Mouse (Mus musculus) intestine, embryonic 15.5 days (tissue): ENCODE results near the gene Pdp2. TPM values are rescaled to one million over a fixed set of nuclear protein-coding genes. Genes with fewer than 3 reads are reported as not detected.
A peak's percentile ranks its signal among the peaks of the same experiment; 100 is the strongest.

Experiments
- ATAC-seq: fragments of 200-750 bp; cut with Nextera tagmentation; 2 replicates; pipeline ENCODE4 v1.8.0; 2017; ENCODE audit warnings: moderate TSS enrichment, moderate library complexity
- H3K27ac ChIP-seq: fragments of 300-500 bp; sonication (generic); 2 replicates; pipeline ENCODE4 v1.5.1; 2015; ENCODE audit warnings: mild to moderate bottlenecking, inconsistent platforms
- H3K27me3 ChIP-seq: fragments of 300-500 bp; sonication (generic); replicated peaks from 2 replicates; pipeline ENCODE4 v1.6.1; 2015; ENCODE audit warnings: inconsistent platforms
- H3K36me3 ChIP-seq: fragments of 300-500 bp; sonication (generic); 2 replicates; pipeline ENCODE4 v1.6.1; 2015; ENCODE audit warnings: inconsistent platforms
- H3K4me1 ChIP-seq: fragments of 300-500 bp; sonication (generic); replicated peaks from 2 replicates; pipeline ENCODE4 v1.6.1; 2015; ENCODE audit warnings: inconsistent platforms
- H3K4me2 ChIP-seq: fragments of 300-500 bp; sonication (generic); replicated peaks from 2 replicates; pipeline ENCODE4 v1.6.1; 2015; ENCODE audit warnings: mild to moderate bottlenecking, inconsistent platforms
- H3K4me3 ChIP-seq: fragments of 300-500 bp; sonication (generic); replicated peaks from 2 replicates; pipeline ENCODE4 v1.5.1; 2015; ENCODE audit warnings: inconsistent platforms
- H3K9ac ChIP-seq: fragments of 300-500 bp; sonication (generic); 2 replicates; pipeline ENCODE4 v1.6.1; 2015; ENCODE audit warnings: inconsistent platforms
- H3K9me3 ChIP-seq: fragments of 300-500 bp; sonication (generic); 2 replicates; pipeline ENCODE4 v1.6.1; 2016; ENCODE audit warnings: inconsistent platforms
- WGBS: fragments of 180-500 bp; shearing (Covaris S2); methylation state at CpG from one replicate; pipeline ENCODE4 v1.1.7; 2015; 5-methylcytosine and 5-hydroxymethylcytosine counted together
- polyA plus RNA-seq: library from polyadenylated mRNA; unstranded; fragments of >200 nt; fragmentation: Nextera tagmentation; extraction: Ambion mirVana; gene quantifications from 2 replicates; pipeline ENCODE4 v1.2.1, GENCODE M21; 2015

Pdp2 gene
- polyA plus RNA-seq: 16.1 and 17.0 TPM in 2 replicates

DNA sequence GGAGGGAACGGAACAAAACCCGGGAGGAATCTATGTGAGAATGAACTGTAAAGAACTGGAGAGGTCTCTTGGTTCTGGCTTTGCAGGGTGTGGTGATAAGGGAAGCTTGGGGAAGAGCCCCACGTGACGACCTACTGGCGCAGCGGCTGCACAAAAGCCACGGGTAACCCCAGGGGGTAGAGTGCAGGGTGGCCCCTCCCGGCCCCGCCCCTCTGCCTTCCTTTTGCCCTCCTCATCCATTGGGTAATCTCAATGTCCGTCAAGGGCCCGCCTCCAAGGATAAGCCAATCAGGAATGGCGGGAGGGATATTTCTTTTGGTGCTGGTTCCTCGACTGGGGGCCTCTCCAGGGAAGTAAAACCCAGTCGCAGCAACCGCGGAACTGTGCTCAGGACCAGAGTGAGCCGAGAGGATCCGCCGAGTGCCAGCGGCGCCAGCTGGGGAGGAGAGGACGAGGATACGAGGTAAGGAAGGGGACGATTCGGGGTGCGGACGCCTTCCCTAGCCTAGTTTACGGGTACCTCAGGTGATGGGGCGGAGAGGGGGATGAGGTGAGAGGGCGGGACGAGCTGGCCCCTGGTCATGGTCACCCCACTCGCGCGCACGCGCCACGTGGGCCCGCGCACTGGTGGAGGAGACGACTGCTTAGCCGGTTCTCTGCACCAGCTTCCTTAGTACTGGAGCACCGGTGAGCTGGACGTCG, at the start of gene Pdp2:
TSS of gene Pdp2 (plus strand) at position 319 of the 702 bp plus-strand sequence.
- Histone ChIP-seq H3K9ac (peak within 1 kb of the TSS; percentile 77), H3K27ac (peak within 1 kb of the TSS; percentile 93), H3K27me3 (no peaks in the 10 kb centered on the region), H3K4me2 (peak within 1 kb of the TSS; percentile 89), H3K9me3 (no peaks in the 10 kb centered on the region), H3K4me1 (0 out of 2 replicates have a peak, but pooled peaks cover 3% of the 10 kb centered on the region), H3K36me3 (peaks cover 14% of the 10 kb centered on the region), H3K4me3 (peak within 1 kb of the TSS; percentile 77)
- ATAC-seq: peak; percentile 99
- under 1% methylated on average over 44 of the region's 44 CpGs for WGBS

DNA sequence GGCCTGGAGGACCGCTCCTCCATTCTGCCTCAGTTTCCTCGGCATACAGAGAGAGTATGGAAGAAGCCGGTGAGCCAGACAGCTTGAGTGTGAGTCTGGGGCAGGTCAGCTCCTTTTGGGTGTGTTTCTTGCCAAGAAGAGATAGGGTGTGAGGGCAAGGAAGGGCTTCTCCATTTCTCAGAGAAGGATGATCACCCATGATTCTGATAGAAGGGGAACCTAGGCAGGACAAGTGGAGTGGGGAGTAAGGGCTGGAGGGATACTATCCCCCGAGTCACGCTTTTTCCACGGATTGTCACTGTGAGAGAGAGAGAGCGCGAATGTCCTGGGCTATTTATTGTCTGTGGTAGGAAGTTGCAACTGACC, 49.8 kb upstream of the Pdp2 start:
- Histone ChIP-seq H3K36me3 (no peaks in the 10 kb centered on the region), H3K9me3 (no peaks in the 10 kb centered on the region), H3K4me1 (peaks cover 17% of the 10 kb centered on the region), H3K27ac (no peak overlapping the region), H3K9ac (0 out of 2 replicates have a peak overlapping the region, but pooled peaks have one; percentile 44), H3K4me2 (peak overlapping the region; percentile 96), H3K27me3 (peaks cover 61% of the 10 kb centered on the region), H3K4me3 (peak overlapping the region; percentile 46)
- WGBS: 12% methylated on average over 8 of the region's 8 CpGs
- ATAC-seq: no peak; the same call in 1 of the 2 replicates

DNA sequence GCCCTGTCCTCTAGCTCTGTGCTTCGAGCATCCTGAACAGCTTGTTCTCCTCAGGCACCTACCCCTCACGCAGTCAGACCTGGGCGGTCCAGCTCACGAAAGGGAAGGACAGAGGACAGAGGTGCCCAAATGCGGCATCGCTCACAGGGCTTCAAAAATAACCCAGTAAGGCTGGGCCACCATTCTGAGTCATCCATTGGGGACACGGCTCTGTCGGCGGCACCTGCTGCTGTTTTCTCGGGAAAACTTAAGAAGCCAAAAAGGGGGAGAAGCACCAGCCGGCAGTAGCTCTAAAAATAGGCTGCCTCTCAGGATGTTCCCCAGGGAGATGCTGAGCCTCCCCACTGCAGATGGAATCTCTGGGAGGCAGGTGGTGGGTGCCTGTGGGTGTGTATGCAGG, 49.1 kb upstream of the Pdp2 start:
- no peak overlapping the region for H3K4me2 ChIP-seq
- WGBS: 13% methylated on average over 11 of the region's 11 CpGs
- no peak for ATAC-seq
- peaks cover 17% of the 10 kb centered on the region for H3K4me1 ChIP-seq
- no peak overlapping the region for H3K9ac ChIP-seq
- H3K27ac ChIP-seq: no peak overlapping the region
- H3K27me3 ChIP-seq: peaks cover 61% of the 10 kb centered on the region
- H3K36me3 ChIP-seq: no peaks in the 10 kb centered on the region
- H3K4me3 ChIP-seq: no peak overlapping the region
- no peaks in the 10 kb centered on the region for H3K9me3 ChIP-seq

DNA sequence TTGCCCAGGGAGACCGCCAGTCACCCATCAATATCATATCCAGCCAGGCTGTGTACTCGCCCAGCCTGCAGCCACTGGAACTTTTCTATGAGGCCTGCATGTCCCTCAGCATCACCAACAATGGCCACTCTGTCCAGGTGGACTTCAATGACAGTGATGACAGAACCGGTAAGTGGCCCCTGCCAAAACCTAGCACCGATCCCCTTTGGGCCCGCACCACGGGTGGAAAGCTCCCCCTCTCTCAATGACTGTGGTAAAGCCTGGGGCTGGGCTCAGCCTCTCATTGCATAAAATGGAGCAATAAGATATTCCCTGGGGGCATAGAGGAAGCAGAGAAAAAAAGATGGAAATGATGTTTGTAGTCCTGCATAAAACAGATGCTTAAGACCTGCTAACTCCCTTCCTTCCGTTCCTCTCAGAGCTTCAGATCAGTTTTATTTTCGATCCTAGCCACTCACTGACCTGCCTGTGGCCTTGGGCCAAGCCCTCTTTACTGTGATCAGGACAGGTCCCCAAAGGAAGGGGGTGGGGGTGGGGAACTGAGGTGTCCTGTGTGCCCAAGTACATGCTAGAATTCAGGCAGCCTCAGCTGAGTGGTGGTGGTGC, 47.7 kb upstream of the Pdp2 start:
- Histone ChIP-seq H3K4me1 (peaks cover 17% of the 10 kb centered on the region), H3K4me3 (no peak overlapping the region), H3K27ac (no peak overlapping the region), H3K36me3 (no peaks in the 10 kb centered on the region), H3K9me3 (no peaks in the 10 kb centered on the region), H3K4me2 (no peak overlapping the region), H3K27me3 (peaks cover 55% of the 10 kb centered on the region), H3K9ac (no peak overlapping the region)
- no peak for ATAC-seq
- 84% methylated on average over 8 of the region's 8 CpGs for WGBS

DNA sequence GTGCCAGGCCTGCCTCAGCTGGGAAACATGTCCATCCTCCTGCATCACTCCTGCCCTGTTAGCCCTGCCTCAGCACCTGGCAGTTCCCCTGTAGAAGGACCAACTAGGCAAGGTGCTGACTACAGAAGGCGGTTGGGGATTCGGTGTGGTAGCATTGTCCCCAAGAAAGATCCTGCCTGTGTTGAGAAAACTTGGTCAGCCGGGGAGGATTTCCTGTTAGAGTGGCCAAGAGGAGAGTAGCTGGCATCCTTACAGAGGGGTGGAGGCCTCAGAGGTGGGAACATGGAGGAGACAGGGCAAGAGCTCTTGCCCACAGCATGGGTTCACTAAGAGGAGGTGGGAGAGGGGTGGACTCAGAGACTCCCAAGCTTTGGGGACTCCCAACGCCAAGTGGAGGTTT, 36.1 kb upstream of the Pdp2 start:
- H3K36me3 ChIP-seq: no peaks in the 10 kb centered on the region
- 0 out of 2 replicates have a peak, but pooled peaks cover 3% of the 10 kb centered on the region for H3K27me3 ChIP-seq
- no peak overlapping the region for H3K4me3 ChIP-seq
- no peaks in the 10 kb centered on the region for H3K4me1 ChIP-seq
- H3K9ac ChIP-seq: no peak overlapping the region
- no peak for ATAC-seq
- H3K27ac ChIP-seq: no peak overlapping the region
- H3K4me2 ChIP-seq: no peak overlapping the region
- no peaks in the 10 kb centered on the region for H3K9me3 ChIP-seq
- WGBS: 91% methylated on average over 4 of the region's 4 CpGs

DNA sequence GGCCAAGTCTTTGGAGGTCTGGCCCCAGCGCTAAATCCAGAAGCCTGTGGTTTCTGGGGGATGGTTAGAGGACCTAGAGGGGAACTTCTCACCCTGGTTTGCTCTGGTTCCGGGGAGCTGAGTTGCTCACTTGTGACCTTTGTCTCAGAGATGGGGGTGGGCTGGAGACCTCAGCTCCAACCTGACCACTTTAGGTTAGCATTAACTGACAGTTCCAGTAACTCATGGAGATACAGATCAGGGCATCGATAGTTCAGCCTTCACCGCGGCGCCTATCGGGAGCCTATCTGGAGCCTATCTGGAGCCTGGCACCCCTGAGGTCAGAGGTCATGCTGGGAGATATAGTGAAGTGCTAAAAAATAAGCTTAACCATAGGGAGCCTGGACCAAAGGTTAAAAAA, 34.0 kb upstream of the Pdp2 start:
- H3K9me3 ChIP-seq: no peaks in the 10 kb centered on the region
- no peaks in the 10 kb centered on the region for H3K4me1 ChIP-seq
- H3K36me3 ChIP-seq: no peaks in the 10 kb centered on the region
- no peak for ATAC-seq
- no peak overlapping the region for H3K4me3 ChIP-seq
- 54% methylated on average over 7 of the region's 7 CpGs for WGBS
- H3K4me2 ChIP-seq: no peak overlapping the region
- 0 out of 2 replicates have a peak, but pooled peaks cover 3% of the 10 kb centered on the region for H3K27me3 ChIP-seq
- no peak overlapping the region for H3K27ac ChIP-seq
- no peak overlapping the region for H3K9ac ChIP-seq

DNA sequence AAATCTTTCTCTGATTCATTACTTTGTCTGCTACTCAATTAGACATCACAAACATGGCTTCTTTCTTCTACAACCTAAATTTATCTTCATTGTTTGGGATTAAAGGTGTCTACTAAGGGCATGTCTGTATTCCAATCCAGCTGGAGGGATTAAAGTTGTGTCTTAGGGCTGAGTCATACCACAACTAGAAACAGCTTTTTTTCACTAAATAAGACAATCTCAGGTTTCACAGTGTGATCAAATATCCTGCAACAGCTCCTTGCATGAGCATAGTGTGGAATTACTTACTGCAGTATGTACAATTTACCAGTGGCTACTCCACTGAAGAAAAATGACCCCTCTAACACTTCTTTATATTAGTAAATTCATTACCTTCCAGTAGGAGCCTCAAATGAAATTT, 30.5 kb upstream of the Pdp2 start:
- Histone ChIP-seq H3K4me2 (no peak overlapping the region), H3K4me1 (0 out of 2 replicates have a peak, but pooled peaks cover 6% of the 10 kb centered on the region), H3K36me3 (no peaks in the 10 kb centered on the region), H3K9ac (no peak overlapping the region), H3K27ac (no peak overlapping the region), H3K27me3 (no peaks in the 10 kb centered on the region), H3K9me3 (no peaks in the 10 kb centered on the region), H3K4me3 (no peak overlapping the region)
- no peak for ATAC-seq

DNA sequence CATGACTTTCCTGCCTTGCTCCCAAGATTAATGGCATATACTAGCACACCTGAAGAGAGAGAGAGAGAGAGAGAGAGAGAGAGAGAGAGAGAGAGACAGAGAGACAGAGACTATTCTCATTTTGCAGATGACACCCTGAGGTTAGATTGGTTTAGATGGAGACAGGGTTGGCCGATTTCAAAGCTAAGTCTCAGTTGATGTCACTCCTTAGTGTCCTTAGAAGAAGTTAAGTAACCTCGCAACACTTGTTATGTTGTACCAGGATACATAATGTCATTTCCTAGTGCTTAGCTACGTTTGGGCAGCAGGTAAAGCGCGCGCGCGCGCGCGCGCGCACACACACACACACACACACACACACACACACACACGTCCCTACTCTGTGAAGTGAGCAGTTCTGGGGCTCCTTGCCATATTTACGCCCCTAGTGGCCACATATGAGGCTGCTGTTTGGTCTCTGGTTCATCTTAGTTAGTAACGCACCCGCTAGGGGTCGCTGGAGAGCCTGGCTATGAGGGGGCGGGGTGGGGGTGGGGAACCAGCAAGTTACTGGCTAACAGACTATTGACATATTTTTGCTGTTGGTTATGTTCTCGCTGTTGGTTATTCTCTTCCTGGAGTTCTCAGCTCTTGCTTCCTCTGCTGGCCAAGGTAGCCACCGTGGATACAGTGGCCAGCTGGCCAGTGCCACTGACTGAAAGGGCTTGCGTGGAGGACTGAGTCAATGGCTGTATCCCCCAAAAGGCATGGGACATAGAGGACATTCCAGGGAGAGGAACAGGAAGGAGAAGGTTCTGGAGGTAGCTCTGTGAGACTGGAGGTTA, 26.4 kb upstream of the Pdp2 start:
- no peaks in the 10 kb centered on the region for H3K36me3 ChIP-seq
- no peak overlapping the region for H3K9ac ChIP-seq
- peak overlapping the region; percentile 36 for H3K4me2 ChIP-seq
- 0 out of 2 replicates have a peak, but pooled peaks cover 6% of the 10 kb centered on the region for H3K4me1 ChIP-seq
- no peaks in the 10 kb centered on the region for H3K9me3 ChIP-seq
- no peak overlapping the region for H3K4me3 ChIP-seq
- no peaks in the 10 kb centered on the region for H3K27me3 ChIP-seq
- peak; percentile 91 for ATAC-seq
- 21% methylated on average over 22 of the region's 22 CpGs for WGBS
- H3K27ac ChIP-seq: no peak overlapping the region

DNA sequence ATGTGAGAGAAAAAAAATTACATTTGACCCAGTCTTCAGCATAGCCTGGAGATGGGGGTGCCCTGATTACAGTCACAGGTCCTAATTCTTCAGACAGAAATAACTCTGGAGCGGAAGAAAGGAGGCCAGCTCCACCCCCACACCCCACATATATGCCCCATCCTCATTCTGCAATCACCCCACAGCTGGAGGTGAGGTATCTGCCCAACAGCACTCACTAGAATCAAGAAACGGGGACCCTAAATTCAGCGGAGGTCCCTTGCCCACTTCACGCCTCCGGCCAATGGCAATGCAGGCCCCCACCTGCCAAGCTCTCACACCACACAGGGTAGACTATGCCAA, 25.8 kb upstream of the Pdp2 start:
- no peak overlapping the region for H3K4me3 ChIP-seq
- no peak overlapping the region for H3K4me2 ChIP-seq
- no peak overlapping the region for H3K9ac ChIP-seq
- H3K27me3 ChIP-seq: no peaks in the 10 kb centered on the region
- 92% methylated on average over 5 of the region's 5 CpGs for WGBS
- ATAC-seq: no peak; the same call in 1 of the 2 replicates
- H3K27ac ChIP-seq: no peak overlapping the region
- H3K4me1 ChIP-seq: 0 out of 2 replicates have a peak, but pooled peaks cover 6% of the 10 kb centered on the region
- no peaks in the 10 kb centered on the region for H3K36me3 ChIP-seq
- H3K9me3 ChIP-seq: no peaks in the 10 kb centered on the region

DNA sequence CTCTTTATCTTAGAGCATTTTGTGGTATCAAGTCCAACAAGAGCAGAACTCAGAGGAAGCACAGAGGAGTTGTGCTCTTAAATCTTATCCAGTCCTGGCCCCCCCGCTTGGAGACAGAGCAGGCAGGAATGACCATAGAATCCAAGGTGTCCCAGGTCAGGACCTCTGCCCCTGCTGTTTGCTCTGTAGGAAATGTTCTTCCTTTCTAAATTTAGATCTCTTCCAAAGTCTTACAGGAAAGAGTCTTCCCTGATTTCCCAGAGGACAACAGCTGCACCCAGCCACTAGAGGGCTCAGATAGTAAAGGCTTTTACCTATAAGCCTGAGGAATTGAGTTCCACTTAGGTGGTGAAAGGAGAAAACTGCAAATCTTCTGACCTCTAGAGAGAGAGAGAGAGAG, 21.7 kb upstream of the Pdp2 start:
- Histone ChIP-seq H3K9me3 (no peaks in the 10 kb centered on the region), H3K9ac (no peak overlapping the region), H3K36me3 (no peaks in the 10 kb centered on the region), H3K27me3 (no peaks in the 10 kb centered on the region), H3K27ac (no peak overlapping the region), H3K4me2 (no peak overlapping the region), H3K4me3 (no peak overlapping the region), H3K4me1 (peaks cover 9% of the 10 kb centered on the region; the same call in 1 of the 2 replicates)
- ATAC-seq: no peak
- 44% methylated on average over 1 of the region's 1 CpGs for WGBS

DNA sequence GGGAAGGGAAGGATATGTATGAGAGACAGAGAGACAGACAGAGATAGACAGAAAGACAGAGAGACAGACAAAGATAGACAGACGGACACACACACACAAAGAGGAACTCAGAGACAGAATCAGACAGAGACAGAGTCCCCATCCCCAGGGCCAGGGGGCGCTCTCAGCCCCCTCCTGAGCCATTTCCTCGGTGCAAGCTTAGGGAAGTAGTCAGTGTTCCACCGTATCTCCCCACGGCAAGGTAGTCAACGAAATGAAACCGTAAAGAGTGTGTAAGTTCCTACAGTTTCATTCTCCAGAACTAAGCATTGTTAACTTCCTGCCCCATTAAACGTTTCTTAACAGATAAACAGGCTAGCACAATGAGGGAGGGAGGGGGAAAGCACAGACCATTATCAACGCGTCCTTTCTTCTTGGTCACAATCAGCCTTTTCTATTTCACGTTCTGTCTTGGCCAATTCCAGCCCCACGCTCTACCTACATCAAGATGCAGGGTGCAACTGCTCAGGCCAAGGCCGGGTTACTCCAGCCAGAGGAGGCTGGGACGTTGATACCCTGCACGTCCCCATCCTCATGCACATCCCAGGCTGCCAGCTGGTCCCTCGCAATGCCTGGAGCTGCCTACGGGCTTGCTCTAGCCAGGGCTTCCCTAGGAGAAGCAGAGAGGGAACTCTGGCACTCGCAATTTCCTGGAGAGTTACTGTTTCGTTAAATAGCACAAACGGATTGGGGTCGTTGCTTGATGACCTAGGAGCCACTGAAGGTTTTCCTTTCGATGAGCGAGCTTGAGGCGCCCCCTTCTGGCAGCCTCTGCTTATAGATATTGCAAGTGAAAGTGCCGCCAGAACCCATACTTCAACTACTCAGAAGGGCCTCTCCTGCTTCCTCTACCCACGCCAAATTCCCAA, 20.6 kb upstream of the Pdp2 start:
- H3K4me3 ChIP-seq: peak overlapping the region; percentile 47
- H3K27me3 ChIP-seq: no peaks in the 10 kb centered on the region
- peak overlapping the region; percentile 92 for H3K4me2 ChIP-seq
- ATAC-seq: peak; percentile 82
- H3K4me1 ChIP-seq: peaks cover 3% of the 10 kb centered on the region; the same call in 1 of the 2 replicates
- H3K36me3 ChIP-seq: no peaks in the 10 kb centered on the region
- H3K27ac ChIP-seq: no peak overlapping the region
- H3K9ac ChIP-seq: peak overlapping the region; percentile 41
- 6% methylated on average over 26 of the region's 26 CpGs for WGBS
- H3K9me3 ChIP-seq: no peaks in the 10 kb centered on the region
